Mouse (Mus musculus) CH12.LX (cell line): Measurements from ENCODE around the gene Spi1. TPM values are rescaled to one million over a fixed set of nuclear protein-coding genes. Genes with fewer than 3 reads are reported as not detected.

Source experiments
- DNase-seq: peaks from one replicate; pipeline ENCODE4 v3.0.0-alpha.2; 2013; ENCODE audit errors: extremely low read depth
- H3K27ac ChIP-seq: 2 replicates; pipeline ENCODE4 v1.5.1; 2012; ENCODE audit warnings: low read depth, mild to moderate bottlenecking, control low read depth, moderate library complexity; ENCODE audit not compliant: insufficient read depth
- H3K27me3 ChIP-seq: replicated peaks from 2 replicates; pipeline ENCODE3; 2012; ENCODE audit warnings: inconsistent platforms
- H3K36me3 ChIP-seq, 2 experiments: replicated peaks in 1 of 2; 2 replicates each; pipeline versions ENCODE3 to v1.6.1; 2012; ENCODE audit warnings: inconsistent platforms in 1 of 2, low read length in 1 of 2, mild to moderate bottlenecking in 1 of 2, mixed read lengths in 1 of 2, moderate library complexity in 1 of 2; ENCODE audit not compliant: control insufficient read depth in 1 of 2, insufficient read depth in 1 of 2
- H3K4me1 ChIP-seq, 2 experiments: 2 replicates each; pipeline ENCODE4 v1.6.1; 2012; ENCODE audit warnings: inconsistent platforms in 1 of 2, moderate library complexity in 1 of 2; ENCODE audit not compliant: insufficient read depth in 2 of 2, control insufficient read depth in 1 of 2
- H3K4me2 ChIP-seq: 2 replicates; pipeline ENCODE4 v1.6.1; 2012; ENCODE audit warnings: low read depth, mild to moderate bottlenecking, control low read depth; ENCODE audit not compliant: poor library complexity, insufficient read depth, severe bottlenecking
- H3K4me3 ChIP-seq, 3 experiments: fragments of 150-350 bp in 1 of 3; sonication (generic) in 1 of 3; replicated peaks in 1 of 3; 2 replicates each; pipeline versions ENCODE3 to v1.5.1; 2011 to 2012; ENCODE audit warnings: low read depth in 2 of 3, low read length in 2 of 3, mild to moderate bottlenecking in 2 of 3, moderate library complexity in 2 of 3, control low read depth in 1 of 3, improper control_type of control experiment in 1 of 3, inconsistent platforms in 1 of 3, mixed read lengths in 1 of 3; ENCODE audit not compliant: poor library complexity in 1 of 3
- H3K79me2 ChIP-seq: replicated peaks from 2 replicates; pipeline ENCODE4 v1.6.1; 2012; ENCODE audit warnings: mild to moderate bottlenecking, moderate library complexity; ENCODE audit not compliant: control insufficient read depth, poor library complexity, insufficient read depth, severe bottlenecking; ENCODE audit errors: extremely low read depth
- H3K9ac ChIP-seq: 2 replicates; pipeline ENCODE4 v1.6.1; 2012; ENCODE audit warnings: low read depth, mild to moderate bottlenecking, control low read depth, moderate library complexity; ENCODE audit not compliant: insufficient read depth
- H3K9me3 ChIP-seq: replicated peaks from 2 replicates; pipeline ENCODE3; 2012; ENCODE audit warnings: low read length, inconsistent platforms, mixed read lengths
- BHLHE40 ChIP-seq: IDR thresholded peaks from 2 replicates; pipeline ENCODE4 v1.6.1; 2011; ENCODE audit warnings: mild to moderate bottlenecking, low read depth, low read length, improper control_type of control experiment
- CHD1 ChIP-seq: IDR thresholded peaks from 2 replicates; pipeline ENCODE4 v1.6.1; 2012; ENCODE audit warnings: low read depth, low read length, improper control_type of control experiment, inconsistent platforms
- CHD2 ChIP-seq: IDR thresholded peaks from 2 replicates; pipeline ENCODE4 v1.6.1; 2011; ENCODE audit warnings: low read length, improper control_type of control experiment
- CTCF ChIP-seq, 2 experiments: IDR thresholded peaks in 1 of 2; conservative IDR thresholded peaks in 1 of 2; 2 replicates each; pipeline ENCODE4 v1.5.1; 2011 to 2012; ENCODE audit warnings: low read depth in 2 of 2, low read length in 2 of 2, improper control_type of control experiment in 1 of 2, inconsistent platforms in 1 of 2, mild to moderate bottlenecking in 1 of 2, moderate library complexity in 1 of 2
- E2F4 ChIP-seq: IDR thresholded peaks from 2 replicates; pipeline ENCODE4 v1.6.1; 2011; ENCODE audit warnings: low read depth, low read length, improper control_type of control experiment; ENCODE audit not compliant: insufficient replicate concordance
- ELF1 ChIP-seq: IDR thresholded peaks from 2 replicates; pipeline ENCODE4 v1.6.1; 2014; ENCODE audit warnings: low read depth, mild to moderate bottlenecking, inconsistent platforms, low read length, improper control_type of control experiment
- EP300 ChIP-seq: IDR thresholded peaks from 2 replicates; pipeline ENCODE4 v1.6.1; 2011; ENCODE audit warnings: low read length, improper control_type of control experiment
- GABPA ChIP-seq: IDR thresholded peaks from 2 replicates; pipeline ENCODE4 v1.6.1; 2012; ENCODE audit warnings: low read depth, low read length, improper control_type of control experiment, inconsistent platforms; ENCODE audit not compliant: insufficient replicate concordance
- HCFC1 ChIP-seq: IDR thresholded peaks from 2 replicates; pipeline ENCODE4 v1.6.1; 2012; ENCODE audit warnings: low read depth, mild to moderate bottlenecking, inconsistent platforms, low read length, improper control_type of control experiment
- IRF4 ChIP-seq: IDR thresholded peaks from 2 replicates; pipeline ENCODE4 v1.6.1; 2014; ENCODE audit warnings: low read depth, mild to moderate bottlenecking, inconsistent platforms, low read length, improper control_type of control experiment
- JUN ChIP-seq: IDR thresholded peaks from 2 replicates; pipeline ENCODE4 v1.6.1; 2011; ENCODE audit warnings: low read depth, mild to moderate bottlenecking, low read length, improper control_type of control experiment, moderate library complexity; ENCODE audit not compliant: insufficient read depth
- JUND ChIP-seq: conservative IDR thresholded peaks from 2 replicates; pipeline ENCODE4 v1.6.1; 2011; ENCODE audit warnings: low read depth, low read length, improper control_type of control experiment
- KAT2A ChIP-seq: IDR thresholded peaks from 2 replicates; pipeline ENCODE4 v1.6.1; 2012; ENCODE audit warnings: low read length, improper control_type of control experiment, inconsistent platforms; ENCODE audit not compliant: insufficient replicate concordance
- MAFK ChIP-seq: IDR thresholded peaks from 2 replicates; pipeline ENCODE4 v1.6.1; 2011; ENCODE audit warnings: low read length, improper control_type of control experiment; ENCODE audit not compliant: insufficient replicate concordance
- MAX ChIP-seq: IDR thresholded peaks from 2 replicates; pipeline ENCODE4 v1.6.1; 2011; ENCODE audit warnings: low read length, improper control_type of control experiment
- MAZ ChIP-seq: IDR thresholded peaks from 2 replicates; pipeline ENCODE4 v1.6.1; 2012; ENCODE audit warnings: low read depth, mild to moderate bottlenecking, inconsistent platforms, low read length, improper control_type of control experiment, moderate library complexity
- MEF2A ChIP-seq: IDR thresholded peaks from 2 replicates; pipeline ENCODE4 v1.6.1; 2014; ENCODE audit warnings: low read depth, mild to moderate bottlenecking, inconsistent platforms, low read length, improper control_type of control experiment, borderline replicate concordance
- MXI1 ChIP-seq: IDR thresholded peaks from 2 replicates; pipeline ENCODE4 v1.6.1; 2011; ENCODE audit warnings: mild to moderate bottlenecking, low read depth, low read length, improper control_type of control experiment
- MYC ChIP-seq: IDR thresholded peaks from 2 replicates; pipeline ENCODE4 v1.6.1; 2011; ENCODE audit warnings: low read depth, mild to moderate bottlenecking, improper control_type of control experiment, low read length
- NELFE ChIP-seq: IDR thresholded peaks from 2 replicates; pipeline ENCODE4 v1.6.1; 2011; ENCODE audit warnings: low read depth, low read length, improper control_type of control experiment
- NRF1 ChIP-seq: IDR thresholded peaks from 2 replicates; pipeline ENCODE4 v1.6.1; 2014; ENCODE audit warnings: low read depth, mild to moderate bottlenecking, inconsistent platforms, low read length, improper control_type of control experiment, moderate library complexity
- POLR2A ChIP-seq: IDR thresholded peaks from 2 replicates; pipeline ENCODE4 v1.6.1; 2011; ENCODE audit warnings: low read depth, mild to moderate bottlenecking, improper control_type of control experiment, low read length
- POLR2AphosphoS2 ChIP-seq: IDR thresholded peaks from 2 replicates; pipeline ENCODE4 v1.6.1; 2011; ENCODE audit warnings: low read depth, low read length, improper control_type of control experiment
- RAD21 ChIP-seq: IDR thresholded peaks from 2 replicates; pipeline ENCODE4 v1.6.1; 2011; ENCODE audit warnings: low read depth, mild to moderate bottlenecking, low read length, improper control_type of control experiment, moderate library complexity
- SIN3A ChIP-seq: IDR thresholded peaks from 2 replicates; pipeline ENCODE4 v1.6.1; 2012; ENCODE audit warnings: low read length, improper control_type of control experiment, inconsistent platforms
- SMC3 ChIP-seq: IDR thresholded peaks from 2 replicates; pipeline ENCODE4 v1.6.1; 2011; ENCODE audit warnings: low read depth, low read length, improper control_type of control experiment
- TBP ChIP-seq: conservative IDR thresholded peaks from 2 replicates; pipeline ENCODE4 v1.6.1; 2011; ENCODE audit warnings: low read depth, low read length, improper control_type of control experiment
- TCF12 ChIP-seq: IDR thresholded peaks from 2 replicates; pipeline ENCODE4 v1.6.1; 2014; ENCODE audit warnings: low read depth, mild to moderate bottlenecking, inconsistent platforms, low read length, improper control_type of control experiment
- UBTF ChIP-seq: IDR thresholded peaks from 2 replicates; pipeline ENCODE4 v1.6.1; 2012; ENCODE audit warnings: low read depth, mild to moderate bottlenecking, inconsistent platforms, low read length, improper control_type of control experiment, moderate library complexity
- USF2 ChIP-seq: conservative IDR thresholded peaks from 2 replicates; pipeline ENCODE4 v1.6.1; 2011; ENCODE audit warnings: low read depth, low read length, improper control_type of control experiment
- ZKSCAN1 ChIP-seq: IDR thresholded peaks from 2 replicates; pipeline ENCODE4 v1.6.1; 2012; ENCODE audit warnings: low read depth, inconsistent platforms, low read length, improper control_type of control experiment, borderline replicate concordance
- dilution Hi-C: fragments of 300-500 bp; cut with MboI; formaldehyde crosslinking; loops from 2 replicates; pipeline ENCODE4 v1.14.3; 2020; ENCODE audit warnings: low sequenced_read_pairs; ENCODE audit not compliant: extremely low pct_unique_long_range_greater_than_20kb, extremely low pct_ligation_motif_present
- in situ Hi-C: fragments of 300-500 bp; cut with MboI; formaldehyde crosslinking; loops from 3 replicates; pipeline ENCODE4 v1.14.3; 2019; ENCODE audit warnings: low sequenced_read_pairs, low pct_ligation_motif_present, low pct_unique_long_range_greater_than_20kb, mixed read lengths
- polyA plus RNA-seq: library from polyadenylated mRNA; unstranded; fragments of >175 nt; gene quantifications from 2 replicates; pipeline ENCODE4 v1.2.1, GENCODE M21; 2012; ENCODE audit warnings: low read depth; ENCODE audit not compliant: insufficient read length
- total RNA-seq, 2 experiments: library from RNA; depleted of rRNA; stranded (reverse); fragments of 300-350 nt in 1 of 2; fragments of >200 nt in 1 of 2; gene quantifications; 2 replicates each; pipeline ENCODE4 v1.2.3; 2012 to 2014

Spi1 gene
- total and polyA plus RNA-seq, 3 experiments = 24.7 to 45.7 (median 42.6) TPM

- Histone ChIP-seq H3K9ac (no peak overlapping the region), H3K4me1 (peaks cover 37 to 74% of the 10 kb centered on the region in 2 experiments), H3K27me3 (no peaks in the 10 kb centered on the region), H3K9me3 (no peaks in the 10 kb centered on the region), H3K4me3 (no peak overlapping the region), H3K27ac (no peak overlapping the region), H3K4me2 (no peak overlapping the region), H3K36me3 (no peaks in the 10 kb centered on the region), H3K79me2 (no peaks in the 10 kb centered on the region)
- dilution Hi-C loops (no loop called here), in situ Hi-C loops (no loop called here)
- no peak for DNase-seq
- no peak for TF ChIP-seq NRF1
- TF ChIP-seq ELF1 = 0 out of 2 replicates have a peak, but pooled peaks have one; percentile 35
These were observed 1.2 kb upstream of the Spi1 start for GRCm38 (mm10) chr2:91080784-91081513.

- H3K27ac ChIP-seq = peak overlapping the region; percentile 29
- in situ Hi-C loops (no loop called here), dilution Hi-C loops (no loop called here)
- H3K4me3 ChIP-seq = peak overlapping the region; percentile 1 to 47 (median 26)
- no peaks in the 10 kb centered on the region for H3K79me2 ChIP-seq
- H3K4me1 ChIP-seq = peaks cover 41 to 91% of the 10 kb centered on the region in 2 experiments
- H3K9me3 ChIP-seq = no peaks in the 10 kb centered on the region
- H3K4me2 ChIP-seq = peak overlapping the region; percentile 4
- no peaks in the 10 kb centered on the region for H3K36me3 ChIP-seq
- peak overlapping the region; percentile 67 for H3K9ac ChIP-seq
- DNase-seq = peak; percentile 82
- no peaks in the 10 kb centered on the region for H3K27me3 ChIP-seq
- TF ChIP-seq CHD1 (no peak), IRF4 (peak; percentile 40; the same call in 1 of the 2 replicates), MYC (peak; percentile 72; the same call in 1 of the 2 replicates), ZKSCAN1 (no peak), TCF12 (peak; percentile 73; the same call in 1 of the 2 replicates), BHLHE40 (peak; percentile 72), POLR2A (peak; percentile 83), RAD21 (no peak), MEF2A (no peak; the same call in 1 of the 2 replicates), MXI1 (peak; percentile 89), POLR2AphosphoS2 (no peak), CHD2 (peak; percentile 86), GABPA (no peak), NELFE (peak; percentile 78), ELF1 (peak; percentile 89), JUN (no peak), E2F4 (no peak), SMC3 (no peak), TBP (0 out of 2 replicates have a peak, but pooled peaks have one; percentile 57), JUND (no peak), MAZ (0 out of 2 replicates have a peak, but pooled peaks have one; percentile 21), MAFK (no peak), NRF1 (no peak), EP300 (peak; percentile 72), MAX (peak; percentile 85), CTCF (conservative IDR thresholded peaks at IDR 0.05 in 1 of 2, IDR thresholded peaks at IDR 0.05 in 1 of 2; ENCODE audit: low read depth in 2 of 2, low read length in 2 of 2) (no peak), SIN3A (peak; percentile 85), HCFC1 (peak; percentile 72), USF2 (no peak), KAT2A (0 out of 2 replicates have a peak, but pooled peaks have one; percentile 37), UBTF (no peak)
These were observed 654 bp downstream of the Spi1 start for GRCm38 (mm10) chr2:91082844-91083243.
